Mouse (Mus musculus) lung, adult 2 months (tissue): ENCODE data around the gene Mei1.

Source experiments
- CTCF ChIP-seq: fragments of 200-500 bp; IDR thresholded peaks from 2 replicates; pipeline ENCODE4 v1.5.1; 2011; ENCODE audit warnings: mild to moderate bottlenecking, low read length, control low read depth; ENCODE audit not compliant: insufficient read depth
- POLR2A ChIP-seq: fragments of 200-500 bp; IDR thresholded peaks from 2 replicates; pipeline ENCODE4 v1.6.1; 2011; ENCODE audit warnings: low read depth, mild to moderate bottlenecking, control low read depth, low read length, borderline replicate concordance; ENCODE audit errors: extremely low read depth

- TF ChIP-seq CTCF: no peak
- no peak for TF ChIP-seq POLR2A
Measured at GRCm38 (mm10) chr15:82027726-82028125, 42.1 kb upstream of the Mei1 start.
